Mouse (Mus musculus) Patski (cell line): ENCODE results near the gene Nop2. TPM values are rescaled to one million over a fixed set of nuclear protein-coding genes. Genes with fewer than 3 reads are reported as not detected.

Experiments used
- ATAC-seq: fragments of 100-300 bp; one replicate; pipeline ENCODE4 v1.8.0; 2021
- CTCF ChIA-PET: fragments of 350-600 bp; sonication (Branson Sonifier 250); formaldehyde crosslinking; loops from one replicate; lab custom pipeline; 2022; ENCODE audit warnings: inconsistent platforms; lab: Charles Lee
- POLR2A ChIA-PET: fragments of 350-600 bp; sonication (Branson Sonifier 250); formaldehyde crosslinking; loops from one replicate; lab custom pipeline; 2022; ENCODE audit warnings: antibody characterized with exemption, inconsistent platforms; lab: Charles Lee
- DNase-seq: peaks from one replicate; pipeline ENCODE4 v3.0.0-alpha.2; 2011; ENCODE audit warnings: low read depth, low spot score
- H3K27me3 ChIP-seq: fragments of 371-371 bp; one replicate; pipeline ENCODE4 v1.5.1; 2021
- CTCF ChIP-seq: fragments of 100-300 bp; IDR thresholded peaks from one replicate; pipeline ENCODE4 v1.5.1; 2021
- in situ Hi-C: fragments of 300-500 bp; cut with MboI; formaldehyde crosslinking; loops from 3 replicates; pipeline ENCODE4 v1.11.1; 2018; ENCODE audit warnings: low pct_unique_long_range_greater_than_20kb, mixed read lengths
- polyA plus RNA-seq: library from polyadenylated mRNA; unstranded; gene quantifications from one replicate; pipeline ENCODE4 v1.2.3, GENCODE M21; 2021

Gene Nop2
- polyA plus RNA-seq, 1 experiment from 2014 or later, result 65.0 TPM

- no peak for TF ChIP-seq CTCF
- ChIA-PET POLR2A (interaction anchor here (0.8 to 1.6 kb wide), 2 partner anchors 24 to 30 kb away, joined by 3 to 6 read pairs; partner anchors contain the start of gene Gapdh), CTCF (no interaction called here)
- ATAC-seq, result no peak
- no peaks in the 10 kb centered on the region for H3K27me3 ChIP-seq
- no peak for DNase-seq
- in situ Hi-C loops, result no loop called here
Measured at GRCm38 (mm10) chr6:125190816-125191215, 59.1 kb downstream of the Nop2 start.

DNA sequence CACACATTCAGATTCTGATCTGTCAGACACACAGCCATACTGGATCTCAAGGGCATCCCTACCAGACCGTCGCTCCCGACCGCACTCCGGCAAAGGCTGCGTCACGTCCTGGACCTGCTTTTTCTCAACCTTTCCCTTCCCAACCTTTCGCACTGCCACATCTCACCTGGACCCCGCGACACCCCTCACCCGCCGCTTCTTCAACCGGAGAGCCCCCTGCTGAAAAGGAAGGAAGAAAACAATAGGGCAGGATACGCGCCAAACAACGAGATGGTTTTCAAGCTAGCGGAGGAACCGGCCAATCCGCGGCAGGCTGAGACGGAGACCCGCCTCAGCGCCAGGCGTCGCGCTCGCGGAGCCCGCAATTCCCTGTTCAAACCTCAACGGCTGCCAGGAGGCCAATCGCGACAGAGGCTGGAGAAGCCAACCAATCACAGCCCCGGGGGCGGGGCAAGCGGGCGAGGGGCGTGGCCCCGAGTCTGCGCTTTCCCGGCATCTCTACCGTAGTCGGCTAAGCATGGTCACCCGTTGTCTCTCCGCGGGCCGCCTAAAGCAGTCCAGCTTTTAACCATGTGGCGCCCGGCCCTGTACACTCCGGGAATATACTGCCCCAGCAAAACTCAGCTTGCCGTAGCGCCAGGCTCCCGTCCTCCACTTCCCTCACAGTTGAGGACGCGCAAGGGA lies 59.8 kb downstream of the Nop2 start, which contains the start of the genes Ncapd2 and Mrpl51:
Gene Ncapd2 (minus strand): TSS at position 370 of the 684 bp plus-strand sequence.
Gene Mrpl51 (plus strand): TSS at position 470 of the 684 bp plus-strand sequence.
- no peak for TF ChIP-seq CTCF

DNA sequence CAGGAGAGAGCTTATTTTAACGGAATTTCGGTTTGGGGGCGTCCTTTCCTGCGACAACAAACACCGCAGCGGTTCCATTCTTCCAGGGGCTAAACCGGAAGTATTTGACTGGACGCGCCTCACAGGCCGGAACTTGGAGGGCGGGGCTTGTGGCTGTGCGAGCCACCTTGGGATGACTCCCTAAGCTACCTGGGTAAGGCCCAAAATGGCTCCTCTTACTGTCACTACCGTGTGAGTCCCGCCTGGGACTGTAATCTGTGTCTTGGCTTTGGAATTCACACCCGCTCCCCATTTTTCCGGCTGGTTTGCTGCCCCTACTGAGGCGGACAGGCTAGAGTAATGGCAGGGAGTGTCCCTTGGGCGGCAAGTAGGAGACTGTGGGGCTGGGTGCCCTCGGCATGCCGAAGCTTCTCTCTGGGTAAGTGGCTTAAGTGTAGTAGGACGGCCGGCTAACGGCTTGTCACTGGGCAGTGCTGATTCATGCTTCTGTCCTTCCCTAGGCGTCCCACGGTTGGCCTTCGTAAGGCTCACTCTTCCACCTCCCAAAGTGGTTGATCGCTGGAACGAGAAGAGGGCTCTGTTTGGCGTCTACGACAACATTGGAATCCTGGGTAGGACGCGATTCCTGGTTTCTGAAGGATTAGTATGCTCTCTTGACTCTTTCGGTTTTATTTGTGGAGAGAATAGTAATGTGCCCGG lies 60.5 kb downstream of the Nop2 start:
- ChIA-PET CTCF (no interaction called here), POLR2A (interaction anchor here (1.5 to 1.6 kb wide), 2 partner anchors 21 to 25 kb away, joined by 5 to 6 read pairs; partner anchors contain the start of gene Gapdh)
- H3K27me3 ChIP-seq, result no peaks in the 10 kb centered on the region
- DNase-seq (no peak), ATAC-seq (peak; percentile 86)
- in situ Hi-C loops, result no loop called here
- TF ChIP-seq CTCF, result no peak

More for the DNA sequence above, 59.8 kb downstream of the Nop2 start, which contains the start of the genes Ncapd2 and Mrpl51:
- DNase-seq (peak; percentile 80), ATAC-seq (peak; percentile 99)
- no peaks in the 10 kb centered on the region for H3K27me3 ChIP-seq
- ChIA-PET CTCF (no interaction called here), POLR2A (interaction anchor here (0.8 to 1.6 kb wide), 3 partner anchors 21 to 31 kb away, joined by 3 to 6 read pairs (median 5); partner anchors contain the start of gene Gapdh)
- in situ Hi-C loops, result no loop called here

GRCm38 (mm10) chr6:125192841-125193240 lies 61.1 kb downstream of the Nop2 start:
- no peak for ATAC-seq

DNA sequence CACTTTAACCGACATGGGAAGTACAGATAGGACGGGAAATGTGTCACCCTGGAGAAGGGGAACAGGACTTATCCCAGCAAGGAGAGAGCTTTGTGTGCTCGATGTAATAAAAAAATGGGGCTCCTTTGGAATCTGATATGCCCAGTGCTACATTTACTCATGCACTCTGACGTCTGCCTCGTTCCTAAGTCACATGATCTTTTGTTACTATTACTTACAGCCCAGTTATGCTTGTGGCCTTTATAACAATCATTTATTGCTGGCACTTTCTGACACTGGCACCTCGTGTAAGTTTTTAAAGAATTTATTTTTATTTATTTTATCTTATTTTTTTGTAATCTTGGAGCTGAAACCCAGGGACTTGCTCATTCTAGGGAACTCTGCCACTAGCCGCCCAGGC lies 61.7 kb downstream of the Nop2 start:
- no peak for DNase-seq
- ATAC-seq, result no peak
- in situ Hi-C loops, result no loop called here
- H3K27me3 ChIP-seq, result no peaks in the 10 kb centered on the region
- no peak for TF ChIP-seq CTCF
- ChIA-PET POLR2A (interaction anchor here (0.6 kb wide), 1 partner anchor 19 kb away, joined by 5 read pairs; no protein-coding TSS in a partner anchor), CTCF (interaction anchor here (0.9 kb wide), 1 partner anchor 36 kb away, joined by 3 read pairs; no protein-coding TSS in a partner anchor)

More at GRCm38 (mm10) chr6:125192841-125193240, 61.1 kb downstream of the Nop2 start:
- DNase-seq, result no peak
- POLR2A ChIA-PET, result interaction anchor here (1.5 kb wide), 1 partner anchor 22 kb away, joined by 5 read pairs; no protein-coding TSS in a partner anchor
- CTCF ChIA-PET, result no interaction called here
- H3K27me3 ChIP-seq, result no peaks in the 10 kb centered on the region
- in situ Hi-C loops, result no loop called here
- TF ChIP-seq CTCF, result no peak

Other genes with a start within 250 kb of the Nop2 start
- gene Cd4, start 243.7 kb upstream of the Nop2 start, polyA plus RNA-seq, result not detected
- 0.49 TPM for gene Lag3, start 220.2 kb upstream of the Nop2 start, polyA plus RNA-seq
- 850 TPM for gene Ptms, start 211.8 kb upstream of the Nop2 start, polyA plus RNA-seq
- 442 TPM for gene Mlf2, start 200.5 kb upstream of the Nop2 start, polyA plus RNA-seq
- 153 TPM for gene Cops7a, start 166.4 kb upstream of the Nop2 start, polyA plus RNA-seq
- 12.9 TPM for gene Pianp, start 135.2 kb upstream of the Nop2 start, polyA plus RNA-seq
- 53.0 TPM for gene Zfp384, start 122.8 kb upstream of the Nop2 start, polyA plus RNA-seq
- 77.6 TPM for gene Ing4, start 92.1 kb upstream of the Nop2 start, polyA plus RNA-seq
- gene Acrbp, start 82.2 kb upstream of the Nop2 start, polyA plus RNA-seq, result 9.7 TPM
- gene Lpar5, start 64.0 kb upstream of the Nop2 start, polyA plus RNA-seq, result not detected
- gene Chd4, start 35.9 kb upstream of the Nop2 start, polyA plus RNA-seq, result 198 TPM
- gene Iffo1, start 13.3 kb downstream of the Nop2 start, polyA plus RNA-seq, result 6.2 TPM
- gene Gapdh, start 34.6 kb downstream of the Nop2 start, polyA plus RNA-seq, result 889 TPM
- gene Ncapd2, start 59.8 kb downstream of the Nop2 start, polyA plus RNA-seq, result 73.8 TPM
- 175 TPM for gene Mrpl51, start 59.9 kb downstream of the Nop2 start, polyA plus RNA-seq
- 7.5 TPM for gene Vamp1, start 83.6 kb downstream of the Nop2 start, polyA plus RNA-seq
- 18.2 TPM for gene Tapbpl, start 100.0 kb downstream of the Nop2 start, polyA plus RNA-seq
- 0.33 TPM for gene Cd27, start 105.1 kb downstream of the Nop2 start, polyA plus RNA-seq
- not detected for gene Tuba3a, start 154.1 kb downstream of the Nop2 start, polyA plus RNA-seq
- gene Ltbr, start 182.0 kb downstream of the Nop2 start, polyA plus RNA-seq, result 164 TPM
- 1.8 TPM for gene Scnn1a, start 188.8 kb downstream of the Nop2 start, polyA plus RNA-seq
- 190 TPM for gene Tnfrsf1a, start 217.5 kb downstream of the Nop2 start, polyA plus RNA-seq
- gene Plekhg6, start 248.9 kb downstream of the Nop2 start, polyA plus RNA-seq, result 0.49 TPM